Mouse (Mus musculus) CH12.LX (cell line): ENCODE measurements around the gene Olfr1344.

Experiments
- MYC ChIP-seq: IDR thresholded peaks from 2 replicates; pipeline ENCODE4 v1.6.1; 2011; ENCODE audit warnings: low read depth, mild to moderate bottlenecking, improper control_type of control experiment, low read length
- POLR2A ChIP-seq: IDR thresholded peaks from 2 replicates; pipeline ENCODE4 v1.6.1; 2011; ENCODE audit warnings: low read depth, mild to moderate bottlenecking, improper control_type of control experiment, low read length
- POLR2AphosphoS2 ChIP-seq: IDR thresholded peaks from 2 replicates; pipeline ENCODE4 v1.6.1; 2011; ENCODE audit warnings: low read depth, low read length, improper control_type of control experiment
- RAD21 ChIP-seq: IDR thresholded peaks from 2 replicates; pipeline ENCODE4 v1.6.1; 2011; ENCODE audit warnings: low read depth, mild to moderate bottlenecking, low read length, improper control_type of control experiment, moderate library complexity
- UBTF ChIP-seq: IDR thresholded peaks from 2 replicates; pipeline ENCODE4 v1.6.1; 2012; ENCODE audit warnings: low read depth, mild to moderate bottlenecking, inconsistent platforms, low read length, improper control_type of control experiment, moderate library complexity

GRCm38 (mm10) chr7:6389449-6389848 is 49.0 kb upstream of the Olfr1344 start:
- TF ChIP-seq MYC = no peak
- no peak for TF ChIP-seq POLR2A
- TF ChIP-seq UBTF = no peak
- no peak for TF ChIP-seq RAD21
- TF ChIP-seq POLR2AphosphoS2 = no peak
